Mouse (Mus musculus): ENCODE results near the gene Fam13c.

DNA sequence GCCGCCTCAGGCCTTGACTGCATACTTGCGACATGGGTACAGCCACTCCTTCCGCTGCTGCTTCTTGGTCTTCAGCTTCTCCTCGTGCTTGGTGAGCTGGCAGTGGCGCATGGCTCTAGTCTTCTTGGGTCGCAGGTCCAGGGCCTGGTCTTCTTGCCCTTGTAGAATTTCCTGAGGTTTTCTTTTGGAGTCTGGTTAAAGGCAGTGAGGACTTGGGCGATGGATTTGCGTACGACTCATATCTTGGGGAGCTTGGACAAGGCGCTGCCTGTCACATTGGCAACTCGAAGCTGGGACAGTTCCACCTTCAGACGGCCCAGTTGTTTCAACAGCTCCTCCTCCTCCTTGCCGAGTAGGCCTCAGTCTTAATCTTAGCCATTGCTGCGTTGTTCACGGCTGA is 64.6 kb downstream of the Fam13c start:
- no peak for TF ChIP-seq POLR2A (IDR thresholded peaks at IDR 0.05; ENCODE audit: low read depth, low read length)
- no peak for TF ChIP-seq CTCF (IDR thresholded peaks at IDR 0.05; ENCODE audit: borderline replicate concordance, insufficient read depth, low read length)

Data from embryonic fibroblast, embryonic 13.5 days (primary cell).